Mouse (Mus musculus): Measurements from ENCODE around the gene Ccdc115. TPM values are rescaled to one million over a fixed set of nuclear protein-coding genes. Genes with fewer than 3 reads are reported as not detected.

The Ccdc115 gene
- total RNA-seq (2021): 10 to 100 TPM; 26.6 to 27.7 TPM
- long read RNA-seq, experiment 1, transcript Ccdc115-201 (5 exons, 1,705 nt): major isoform, 42 of 57 reads
- long read RNA-seq, experiment 1, partial matches to known transcripts: 2 of 57 reads
- long read RNA-seq, experiment 1, other reads (novel, unspliced or antisense): 12 of 57 reads
- long read RNA-seq, experiment 2, transcript Ccdc115-201 (5 exons, 1,705 nt): major isoform, 51 of 58 reads
- long read RNA-seq, experiment 2, partial matches to known transcripts: 5 of 58 reads
- long read RNA-seq, experiment 2, other reads (novel, unspliced or antisense): 2 of 58 reads

DNA sequence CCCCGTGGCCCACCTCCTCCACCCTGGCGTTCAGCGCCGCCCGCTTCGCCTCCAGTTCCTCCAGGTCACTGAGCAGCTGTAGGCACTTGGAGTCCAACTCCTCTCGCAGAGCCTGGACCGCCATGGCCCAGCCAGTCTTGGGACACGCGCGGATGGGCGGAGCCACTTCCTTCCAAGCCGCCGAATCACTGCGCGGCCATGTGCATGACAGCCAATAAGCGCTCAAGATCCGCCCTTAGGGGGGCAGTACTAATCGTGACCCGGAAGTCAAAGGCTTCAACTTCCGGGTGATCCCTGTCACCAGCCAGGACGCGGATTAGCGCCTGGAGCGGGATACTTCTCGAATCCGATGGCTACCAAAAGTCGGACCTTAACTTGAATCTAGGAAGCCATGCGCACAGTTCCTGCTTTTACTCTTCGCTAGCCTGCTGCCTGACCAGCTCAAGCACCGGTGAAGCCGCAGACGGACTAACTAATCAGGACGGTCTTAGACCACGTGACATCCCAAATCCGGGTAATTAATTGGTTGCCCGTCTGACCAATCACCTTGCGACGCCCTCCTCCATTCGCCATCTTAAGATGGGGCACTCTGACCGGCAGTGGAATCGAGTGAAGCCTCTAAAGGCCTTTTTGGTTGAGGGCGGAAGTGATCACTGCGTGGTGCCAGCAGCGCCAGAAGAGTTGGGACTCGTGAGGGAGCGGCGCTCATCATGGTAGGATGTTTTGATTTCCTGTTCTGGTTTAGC is at the start of gene Ccdc115, which contains the start of gene Imp4:
TSS of gene Ccdc115 (minus strand) at position 458 of the 746 bp plus-strand sequence.
TSS of gene Imp4 (plus strand) at position 637 of the 746 bp plus-strand sequence.
- peak; percentile 72 to 86 for DNase-seq (ENCODE audit: low spot score in 2 of 2)

DNA sequence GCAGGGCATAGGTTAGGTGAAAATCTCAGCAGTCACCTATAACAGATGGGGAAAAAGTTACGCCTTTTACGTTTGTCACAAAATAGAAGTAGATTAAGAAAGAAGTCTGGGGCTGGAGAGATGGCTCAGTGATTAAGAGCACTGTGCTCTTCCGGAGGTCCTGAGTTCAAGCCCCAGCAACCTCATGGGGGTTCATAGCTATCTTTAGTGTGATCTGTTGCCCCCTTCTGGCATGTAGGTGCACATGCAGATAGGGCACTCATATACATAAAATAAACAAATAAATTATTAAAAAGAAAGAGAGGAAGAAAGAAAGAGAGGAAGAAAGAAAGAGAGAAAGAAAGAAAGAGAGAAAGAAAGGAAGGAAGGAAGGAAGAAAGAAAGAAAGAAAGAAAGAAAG is 47.9 kb upstream of the Ccdc115 start:
- DNase-seq (ENCODE audit: low spot score in 2 of 2): no peak

DNA sequence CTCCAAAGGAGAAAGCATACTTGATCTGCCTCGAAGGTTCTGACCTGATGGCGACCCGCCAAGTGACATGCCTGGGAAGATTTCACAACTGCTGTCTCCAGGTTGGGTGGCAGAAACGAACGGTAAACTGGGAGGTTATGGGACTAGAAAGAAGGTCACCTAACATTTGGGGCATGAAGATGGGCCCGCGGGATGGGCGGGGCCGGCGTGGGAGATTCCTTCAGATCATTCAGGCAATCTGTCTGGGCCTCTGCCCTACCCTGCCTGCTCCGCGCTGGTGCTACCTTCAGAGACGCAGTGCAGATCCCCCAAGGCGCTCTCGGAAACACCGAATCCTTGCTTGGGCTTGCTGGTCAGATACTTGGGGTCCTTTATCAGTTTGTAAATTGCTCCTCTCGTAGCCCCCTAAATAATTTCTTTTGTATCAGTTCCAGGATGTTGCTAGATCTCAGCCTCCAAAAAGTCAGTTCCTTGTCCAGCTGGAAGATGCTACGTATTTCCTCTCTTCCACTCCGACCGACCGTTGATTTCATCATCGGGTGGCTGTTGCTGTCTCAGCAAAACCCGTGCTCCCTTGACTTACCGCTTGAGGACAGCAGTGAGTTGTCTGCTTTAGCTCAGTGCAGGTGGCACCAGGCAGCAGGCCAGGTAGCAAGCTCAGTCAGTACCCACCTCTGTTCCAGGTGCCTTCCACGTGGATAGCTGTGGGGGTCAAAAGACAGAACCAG is 46.2 kb upstream of the Ccdc115 start:
- no peak for DNase-seq (ENCODE audit: low spot score in 2 of 2)

DNA sequence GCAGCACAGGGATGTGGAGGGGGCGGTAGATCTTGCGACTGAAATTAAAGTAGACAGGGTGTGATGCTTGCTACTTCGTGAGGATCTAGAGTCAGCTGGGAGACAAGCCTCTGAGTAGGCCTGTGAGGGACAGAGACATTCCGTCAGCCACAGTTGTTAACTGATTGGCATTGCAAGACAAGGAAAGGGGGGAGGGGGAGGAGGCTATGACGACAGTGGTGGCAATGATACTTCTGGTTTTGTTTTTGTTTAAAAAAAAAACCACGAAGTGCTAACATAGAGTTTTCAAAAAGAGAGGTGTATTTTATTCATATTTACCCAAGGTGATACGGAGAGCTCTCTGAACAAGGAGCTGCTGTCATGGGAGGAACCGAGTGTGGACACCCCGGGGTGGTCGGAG is 45.0 kb upstream of the Ccdc115 start:
- no peak for DNase-seq (ENCODE audit: low spot score in 2 of 2)

GRCm38 (mm10) chr1:34481920-34482669 is 42.6 kb upstream of the Ccdc115 start:
- DNase-seq (ENCODE audit: low spot score in 2 of 2): no peak

DNA sequence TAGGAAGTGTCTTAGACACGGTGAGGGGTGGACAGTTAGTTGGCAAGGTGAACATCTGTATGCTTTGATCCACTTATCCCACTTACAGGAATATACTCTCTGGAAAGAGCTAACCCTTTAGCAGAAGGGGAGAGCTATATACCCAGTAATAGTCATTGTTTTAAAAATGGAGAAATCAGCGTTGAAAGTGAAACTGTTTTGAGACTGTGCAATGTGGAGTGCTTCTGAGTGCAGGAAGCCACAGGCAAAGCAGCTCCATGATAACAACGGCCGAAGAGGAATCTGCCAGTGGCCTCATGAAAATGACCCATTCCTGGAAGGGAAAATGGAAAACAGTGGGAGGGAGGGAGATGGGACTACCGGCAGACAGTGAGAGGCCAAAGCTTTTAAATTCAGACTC is 41.3 kb upstream of the Ccdc115 start:
- no peak for DNase-seq (ENCODE audit: low spot score in 2 of 2)

DNA sequence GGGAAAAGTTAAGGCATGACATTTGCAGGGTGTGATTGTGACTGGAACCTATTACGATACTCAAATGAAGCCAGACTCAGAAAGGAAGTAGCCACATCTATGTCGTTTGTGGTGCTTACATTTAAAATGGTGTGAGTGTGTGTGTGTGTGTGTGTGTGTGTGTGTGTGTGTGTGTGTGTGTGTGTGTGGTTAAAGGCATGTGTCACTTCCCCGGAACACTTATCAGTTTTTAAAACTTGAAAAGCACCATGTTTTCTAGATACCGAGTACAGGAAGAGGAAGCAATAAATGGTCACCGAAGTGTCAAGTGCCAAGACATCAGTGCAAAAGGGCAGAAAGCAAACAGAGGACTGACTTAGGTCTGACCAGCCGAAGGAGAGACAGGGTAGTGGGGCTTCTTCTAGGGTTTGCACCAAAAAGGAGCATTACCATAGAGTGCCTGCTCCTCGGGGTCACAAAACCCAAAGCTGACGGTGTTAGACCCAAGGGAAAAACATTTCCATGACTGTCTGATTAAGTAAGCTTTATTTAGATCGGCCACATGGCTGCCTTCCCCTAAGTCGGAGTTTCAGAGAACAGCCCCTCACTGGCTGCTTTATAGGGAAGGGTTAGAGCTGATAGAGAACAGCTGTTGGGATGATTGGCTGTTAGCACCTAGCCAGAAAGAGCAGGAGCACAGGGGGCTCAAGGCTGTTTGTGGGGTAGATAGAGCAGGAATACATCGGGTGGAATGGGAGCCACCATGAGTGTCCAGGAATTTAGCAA is 39.6 kb upstream of the Ccdc115 start:
- DNase-seq (ENCODE audit: low spot score in 2 of 2): no peak

DNA sequence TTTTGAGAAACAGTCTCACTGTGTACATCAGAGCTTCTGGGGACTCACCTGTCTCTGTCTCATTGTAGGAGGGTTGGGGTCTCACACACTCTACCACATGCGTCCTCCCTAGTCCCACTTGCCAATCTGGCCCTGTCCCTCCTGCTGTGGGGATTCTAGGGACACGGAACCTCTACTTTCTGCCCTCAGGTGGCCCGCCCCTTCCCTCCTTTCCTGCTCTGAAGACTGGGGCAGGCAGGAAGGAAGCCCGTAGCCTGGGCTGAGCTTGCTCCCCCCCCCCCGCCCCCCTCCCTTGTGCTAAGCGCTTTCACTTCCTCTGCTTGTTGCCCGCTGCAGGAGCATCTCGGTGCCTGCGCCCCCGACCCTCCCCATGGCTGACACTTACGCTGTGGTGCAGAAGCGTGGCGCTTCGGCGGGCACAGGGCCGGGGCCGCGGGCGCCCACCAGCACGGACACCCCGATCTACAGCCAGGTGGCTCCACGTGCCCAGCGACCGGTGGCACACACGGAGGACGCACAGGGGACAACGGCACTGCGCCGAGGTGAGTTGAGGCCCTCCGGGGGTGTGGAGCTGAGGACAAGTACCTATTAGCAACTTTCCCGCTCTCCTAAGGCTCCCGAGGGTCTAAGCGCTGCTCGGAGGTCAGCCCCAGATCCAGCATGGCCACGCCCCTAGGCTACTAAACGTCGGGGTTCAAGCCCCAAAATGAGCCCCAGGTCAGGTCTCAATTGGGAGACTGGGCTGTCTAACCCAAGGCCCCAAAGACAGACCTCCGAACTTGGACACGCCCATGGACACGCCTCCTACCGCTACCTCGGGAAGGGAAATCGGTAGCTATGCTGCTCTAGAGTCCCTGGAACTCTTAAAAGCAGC is 33.2 kb upstream of the Ccdc115 start:
- no peak for DNase-seq (ENCODE audit: low spot score in 2 of 2)

- DNase-seq (ENCODE audit: low spot score in 2 of 2): no peak
Observed at GRCm38 (mm10) chr1:34469801-34470200, 30.3 kb upstream of the Ccdc115 start.

- no peak for DNase-seq (ENCODE audit: low spot score in 2 of 2)
Observed at GRCm38 (mm10) chr1:34468500-34468899, 29.0 kb upstream of the Ccdc115 start.

DNA sequence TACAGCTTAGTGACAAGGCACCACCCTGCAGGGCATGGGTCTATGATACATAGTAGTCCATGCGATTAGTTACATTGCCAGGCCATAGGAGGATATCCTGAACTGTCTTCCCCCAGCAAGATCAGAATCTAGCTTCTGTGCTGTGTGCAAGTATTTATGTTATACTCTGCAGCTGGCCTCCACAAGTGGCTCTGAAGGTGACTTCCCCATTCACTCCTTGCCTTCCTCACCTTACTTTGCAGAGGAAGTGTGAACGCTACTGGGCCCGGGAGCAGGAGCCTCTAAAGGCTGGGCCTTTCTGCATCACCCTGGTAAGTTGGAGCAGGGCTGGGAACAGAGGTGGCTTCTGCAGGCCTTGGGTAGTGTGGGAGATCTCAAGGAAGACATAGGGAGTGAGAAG is 28.6 kb upstream of the Ccdc115 start:
- DNase-seq (ENCODE audit: low spot score in 2 of 2): no peak

DNA sequence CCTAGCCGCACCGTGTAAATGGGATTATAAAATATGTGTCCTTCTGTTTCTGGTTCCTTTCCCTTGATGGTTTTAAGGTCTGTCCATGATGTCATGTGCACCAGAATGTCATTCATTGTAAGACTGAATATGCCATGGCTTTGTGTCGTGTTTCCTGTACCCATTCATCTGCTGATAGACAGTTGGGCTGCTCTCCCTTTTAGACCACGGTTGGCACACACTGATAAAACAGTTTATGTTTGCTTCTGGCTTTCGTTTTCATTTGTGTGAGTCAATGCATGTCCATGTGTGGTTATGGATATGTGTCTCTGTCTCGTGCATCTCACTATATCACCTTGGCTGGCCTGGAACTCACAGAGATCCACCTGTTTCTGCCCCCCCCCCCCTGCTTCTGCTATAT is 26.0 kb upstream of the Ccdc115 start:
- DNase-seq (ENCODE audit: low spot score in 2 of 2): no peak

DNA sequence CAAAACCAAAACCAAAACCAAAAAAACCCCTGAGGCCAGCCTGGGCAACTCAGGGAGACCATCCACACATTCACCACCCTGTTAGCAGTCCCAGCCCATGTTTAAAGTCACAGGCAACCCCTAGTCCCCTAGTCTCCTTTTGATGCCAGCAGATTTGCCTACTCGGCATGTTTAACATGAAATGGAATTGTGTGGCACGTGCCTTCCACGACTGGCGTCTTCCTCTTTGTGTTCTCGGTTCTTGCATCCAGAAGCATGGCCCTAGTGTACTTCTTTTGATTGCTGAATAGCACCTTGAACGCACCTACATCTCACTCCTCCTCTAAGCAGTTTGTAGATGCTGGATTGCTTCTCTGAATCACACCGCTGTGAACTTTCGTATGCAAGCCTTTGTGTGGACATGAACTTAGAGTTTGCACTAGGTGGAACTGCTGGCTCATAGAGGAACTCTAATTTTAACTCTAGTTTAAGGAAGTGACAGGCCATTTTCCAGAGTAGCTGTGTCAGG is 24.9 kb upstream of the Ccdc115 start:
- DNase-seq (ENCODE audit: low spot score in 2 of 2): no peak

DNA sequence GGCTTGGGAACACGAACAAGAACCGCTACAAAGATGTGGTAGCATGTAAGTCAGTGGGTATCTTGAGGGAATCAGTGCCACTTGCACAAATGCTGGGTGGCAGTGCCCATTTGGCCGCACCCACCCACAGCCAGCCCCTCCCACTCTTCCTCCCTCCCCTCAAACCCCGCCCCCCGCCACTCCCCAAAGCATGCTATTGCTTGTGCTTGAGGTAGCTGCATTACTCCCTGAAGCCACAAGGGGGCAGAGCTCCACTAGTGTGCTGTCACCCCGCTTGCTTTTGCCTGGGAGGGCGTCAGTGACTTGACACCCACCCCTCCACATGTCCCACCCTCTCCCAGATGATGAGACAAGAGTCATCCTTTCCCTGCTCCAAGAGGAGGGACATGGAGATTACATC is 23.3 kb upstream of the Ccdc115 start:
- DNase-seq (ENCODE audit: low spot score in 2 of 2): peak in 1 of 2 experiments; percentile 41

GRCm38 (mm10) chr1:34460061-34460441 is 20.6 kb upstream of the Ccdc115 start:
- DNase-seq (ENCODE audit: low spot score in 2 of 2): no peak

GRCm38 (mm10) chr1:34459284-34460060 is 20.0 kb upstream of the Ccdc115 start, which contains the start of gene Ptpn18:
TSS of gene Ptpn18 (plus strand) at chr1:34459762.
- DNase-seq (ENCODE audit: low spot score in 2 of 2): peak; percentile 74 to 81

DNA sequence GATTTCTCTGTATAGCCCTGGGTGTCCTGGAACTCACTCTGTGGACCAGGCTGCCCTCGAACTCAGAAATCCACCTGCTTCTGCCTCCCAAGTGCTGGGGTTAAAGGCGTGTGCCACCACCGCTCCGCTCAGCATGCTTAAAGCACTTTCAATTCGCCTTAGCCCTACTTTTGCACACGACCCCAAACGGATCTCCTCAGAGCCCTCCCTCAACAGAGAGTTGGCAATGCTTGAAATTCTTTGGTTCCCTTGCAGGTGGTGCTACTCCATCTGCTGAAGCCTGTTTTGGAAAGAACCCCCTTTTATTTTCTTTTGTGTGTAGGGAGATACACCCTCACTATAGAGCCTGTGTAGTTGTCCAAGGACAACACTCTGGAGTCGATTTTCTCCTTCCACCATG is 19.0 kb upstream of the Ccdc115 start:
- no peak for DNase-seq (ENCODE audit: low spot score in 2 of 2)

DNA sequence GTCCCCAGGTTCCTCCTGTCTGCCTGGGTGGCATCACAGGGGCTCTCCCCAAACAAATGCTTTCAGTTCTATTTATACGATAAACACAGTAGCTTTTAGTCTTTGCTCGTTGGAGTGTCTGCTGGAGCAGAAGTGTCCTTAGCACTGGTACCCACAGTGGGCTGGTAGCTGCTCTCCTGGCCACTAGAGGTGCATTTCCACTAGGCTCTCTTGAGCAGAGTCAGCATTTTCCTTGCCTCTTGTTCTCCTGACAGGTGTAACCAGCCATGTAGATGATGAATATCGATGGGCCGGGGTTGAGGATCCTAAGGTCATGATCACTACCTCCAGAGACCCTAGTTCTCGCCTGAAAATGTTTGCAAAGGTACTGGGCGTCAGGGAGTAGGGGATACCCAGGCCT is 3.7 kb upstream of the Ccdc115 start:
- no peak for DNase-seq (ENCODE audit: low spot score in 2 of 2)

Measured in adrenal gland, postnatal 4 days (tissue).